In genomic region chr8:57574398-57574797, GRCm38 (mm10) we compare ENCODE assay signal across 8 mouse cellular contexts.
DNase-seq lines count a peak whose midpoint lies in the region; ATAC-seq and TF ChIP-seq lines count a peak whose summit lies in the region.

No protein-coding gene starts in this region.

- H3ac ChIP-seq in C2C12 (ENCODE audit: control insufficient read depth, insufficient read length, low read depth): no peak overlapping the region

- no peaks in the 10 kb centered on the region for H3K27me3 ChIP-seq in C2C12 (ENCODE audit: control insufficient read depth, insufficient read depth, insufficient read length)
- H3K27me3 ChIP-seq in kidney, postnatal 0 days (ENCODE audit: insufficient read depth, low read length): no peaks in the 10 kb centered on the region
- no peaks in the 10 kb centered on the region for H3K27me3 ChIP-seq in liver, embryonic 16.5 days (ENCODE audit: control insufficient read depth, insufficient read depth, low read depth, low read length)
- no peaks in the 10 kb centered on the region; the same call in 1 of the 2 replicates for H3K27me3 ChIP-seq in neural tube, embryonic 13.5 days

- no peaks in the 10 kb centered on the region for H3K79me2 ChIP-seq in C2C12 (ENCODE audit: control insufficient read depth, insufficient read depth)

- H3K9ac ChIP-seq in kidney, postnatal 0 days (ENCODE audit: low read depth, low read length): no peak overlapping the region
- H3K9ac ChIP-seq in liver, embryonic 16.5 days (ENCODE audit: low read depth, low read length): no peak overlapping the region
- H3K9ac ChIP-seq in neural tube, embryonic 13.5 days: no peak overlapping the region

- no peak overlapping the region for H3K4me2 ChIP-seq in kidney, postnatal 0 days (ENCODE audit: low read length)
- H3K4me2 ChIP-seq in liver, embryonic 16.5 days (ENCODE audit: low read depth, low read length): no peak overlapping the region
- H3K4me2 ChIP-seq in neural tube, embryonic 13.5 days: no peak overlapping the region

- 14% methylated on average over 7 of the region's 7 CpGs for WGBS in kidney, postnatal 0 days
- 3% methylated on average over 7 of the region's 7 CpGs for WGBS in liver, embryonic 16.5 days (ENCODE audit: insufficient replicate concordance)
- 9% methylated on average over 7 of the region's 7 CpGs for WGBS in neural tube, embryonic 13.5 days

- peak; percentile 70 for DNase-seq in adrenal gland, adult 2 months
- DNase-seq in embryo, embryonic 10.5 days (ENCODE audit: low spot score): peak; percentile 81
- DNase-seq in kidney, postnatal 0 days (ENCODE audit: low spot score): peak; percentile 84
- peak; percentile 60 to 65 for DNase-seq in thymus, adult 18-20 months

- no peaks in the 10 kb centered on the region for H3K4me1 ChIP-seq in kidney, postnatal 0 days (replicated peaks; ENCODE audit: insufficient read depth, low read length)
- H3K4me1 ChIP-seq in liver, embryonic 16.5 days (ENCODE audit: control insufficient read depth, low read depth, low read length): peaks cover 18% of the 10 kb centered on the region
- H3K4me1 ChIP-seq in neural tube, embryonic 13.5 days (replicated peaks): peaks cover 22% of the 10 kb centered on the region

- H3K79me3 ChIP-seq in C2C12 (ENCODE audit: low read depth): no peaks in the 10 kb centered on the region

- ATAC-seq in granulocyte monocyte progenitor cell, adult 5-6 weeks (replicated peaks; ENCODE audit: poor library complexity, severe bottlenecking): peak; percentile 79
- ATAC-seq in kidney, postnatal 0 days (replicated peaks; ENCODE audit: low FRiP score, low read depth): no peak; the same call in 1 of the 2 replicates
- ATAC-seq in liver, embryonic 16.5 days (ENCODE audit: low read depth): peak; percentile 36; the same call in 1 of the 2 replicates
- peak; percentile 81 for ATAC-seq in neural tube, embryonic 13.5 days (ENCODE audit: low read depth)

- peak; percentile 89 for TF ChIP-seq CTCF in C2C12 (IDR thresholded peaks at IDR 0.05; ENCODE audit: control insufficient read depth, insufficient read depth, insufficient read length)
- TF ChIP-seq CTCF in kidney, postnatal 0 days (IDR thresholded peaks at IDR 0.05; ENCODE audit: low read depth): peak; percentile 86

- no peak overlapping the region for H3K4me3 ChIP-seq in C2C12 (ENCODE audit: insufficient read depth, poor library complexity, severe bottlenecking)
- no peak overlapping the region for H3K4me3 ChIP-seq in kidney, postnatal 0 days (replicated peaks; ENCODE audit: low read depth, low read length)
- no peak overlapping the region for H3K4me3 ChIP-seq in liver, embryonic 16.5 days (ENCODE audit: low read depth, low read length)
- H3K4me3 ChIP-seq in neural tube, embryonic 13.5 days: no peak overlapping the region

- no peaks in the 10 kb centered on the region for H3K9me3 ChIP-seq in kidney, postnatal 0 days (replicated peaks; ENCODE audit: low read length)
- H3K9me3 ChIP-seq in liver, embryonic 16.5 days (replicated peaks; ENCODE audit: control insufficient read depth, low read length): no peaks in the 10 kb centered on the region
- no peaks in the 10 kb centered on the region for H3K9me3 ChIP-seq in neural tube, embryonic 13.5 days

- no peaks in the 10 kb centered on the region for H3K36me3 ChIP-seq in C2C12 (ENCODE audit: control insufficient read depth, insufficient read depth)
- H3K36me3 ChIP-seq in kidney, postnatal 0 days (ENCODE audit: insufficient read depth, low read length): no peaks in the 10 kb centered on the region
- no peaks in the 10 kb centered on the region for H3K36me3 ChIP-seq in liver, embryonic 16.5 days (ENCODE audit: control insufficient read depth, insufficient read depth)
- H3K36me3 ChIP-seq in neural tube, embryonic 13.5 days: no peaks in the 10 kb centered on the region

- H3K27ac ChIP-seq in kidney, postnatal 0 days: no peak overlapping the region
- H3K27ac ChIP-seq in liver, embryonic 16.5 days (ENCODE audit: low read length): no peak overlapping the region
- H3K27ac ChIP-seq in neural tube, embryonic 13.5 days (replicated peaks): no peak overlapping the region

TF ChIP-seq in C2C12, 6 proteins besides CTCF, POLR2A, EP300 and RAD21:
- no peak for TF ChIP-seq FOSL1 (IDR thresholded peaks at IDR 0.05; ENCODE audit: insufficient read depth, low read length, poor library complexity, severe bottlenecking)
- TF ChIP-seq MYOD1 (IDR thresholded peaks at IDR 0.05; ENCODE audit: control insufficient read depth, insufficient read length, low read depth): no peak
- TF ChIP-seq MYOG (IDR thresholded peaks at IDR 0.05; ENCODE audit: control insufficient read depth, extremely low read depth, insufficient read length): no peak
- TF ChIP-seq MAX (IDR thresholded peaks at IDR 0.05): no peak
- TF ChIP-seq CEBPB (IDR thresholded peaks at IDR 0.05; ENCODE audit: low read depth): no peak
- no peak for TF ChIP-seq USF1 (IDR thresholded peaks at IDR 0.05; ENCODE audit: low read depth)
